12 mouse cellular contexts compared by ENCODE assay signal in genomic region chr11:90381113-90381512, GRCm38 (mm10). TPM values are rescaled to one million over a fixed set of nuclear protein-coding genes. Genes with fewer than 3 reads are reported as not detected.
DNase-seq lines count a peak whose midpoint lies in the region; ATAC-seq and TF ChIP-seq lines count a peak whose summit lies in the region.
"Had no signal": no experiment of that assay in that cellular context is flagged by ENCODE, and none has a peak within 500 bp of the region (broad histone marks: within the 10 kb centered on the region; RNA-seq: fewer than 3 reads in every experiment).

No protein-coding gene starts in this region.

- no peak for DNase-seq in heart, postnatal 0 days (ENCODE audit: low spot score)
- DNase-seq in lung, postnatal 0 days (ENCODE audit: low spot score), result no peak
- no peak for DNase-seq in lung, postnatal 14 days
- DNase-seq in retina, embryonic 14.5 days (ENCODE audit: low spot score), result peak; percentile 45
- DNase-seq in adrenal gland, adult 18-20 months (ENCODE audit: low spot score in 2 of 2), result no peak
- DNase-seq: liver, embryonic 13.5 days; right cerebral cortex, adult 18-20 months; thymus, postnatal 4 days had no signal

- no peaks in the 10 kb centered on the region for H3K36me3 ChIP-seq in heart, postnatal 0 days (replicated peaks; ENCODE audit: control insufficient read depth, insufficient read depth, low read length)
- no peaks in the 10 kb centered on the region for H3K36me3 ChIP-seq in heart, embryonic 12.5 days
- H3K36me3 ChIP-seq in lung, postnatal 0 days (ENCODE audit: insufficient read depth, low read length), result no peaks in the 10 kb centered on the region
- H3K36me3 ChIP-seq in forebrain, embryonic 16.5 days (ENCODE audit: control insufficient read depth, insufficient read depth), result no peaks in the 10 kb centered on the region
- H3K36me3 ChIP-seq: G1E; intestine, embryonic 15.5 days; liver, embryonic 13.5 days had no signal

- no peaks in the 10 kb centered on the region for H3K9me3 ChIP-seq in heart, postnatal 0 days (replicated peaks; ENCODE audit: control insufficient read depth, low read length)
- no peaks in the 10 kb centered on the region for H3K9me3 ChIP-seq in heart, embryonic 12.5 days (replicated peaks)
- H3K9me3 ChIP-seq in lung, postnatal 0 days (ENCODE audit: low read length), result no peaks in the 10 kb centered on the region
- H3K9me3 ChIP-seq in forebrain, embryonic 16.5 days (ENCODE audit: control insufficient read depth, low read length), result no peaks in the 10 kb centered on the region
- H3K9me3 ChIP-seq: G1E; intestine, embryonic 15.5 days; liver, embryonic 13.5 days had no signal

- no peak for TF ChIP-seq EP300 in heart, postnatal 0 days (IDR thresholded peaks at IDR 0.05; ENCODE audit: low read depth)
- TF ChIP-seq EP300 in lung, postnatal 0 days (IDR thresholded peaks at IDR 0.05), result no peak

- no peak overlapping the region for H3K9ac ChIP-seq in heart, postnatal 0 days (replicated peaks; ENCODE audit: low read depth, low read length)
- no peak overlapping the region for H3K9ac ChIP-seq in heart, embryonic 12.5 days
- H3K9ac ChIP-seq in lung, postnatal 0 days (replicated peaks; ENCODE audit: low read depth), result no peak overlapping the region
- no peak overlapping the region for H3K9ac ChIP-seq in forebrain, embryonic 16.5 days (replicated peaks; ENCODE audit: low read depth, low read length)
- H3K9ac ChIP-seq: intestine, embryonic 15.5 days; liver, embryonic 13.5 days had no signal

- H3K4me1 ChIP-seq in heart, postnatal 0 days (ENCODE audit: control insufficient read depth, insufficient read depth), result peaks cover 16% of the 10 kb centered on the region
- peaks cover 21% of the 10 kb centered on the region for H3K4me1 ChIP-seq in heart, embryonic 12.5 days (replicated peaks)
- H3K4me1 ChIP-seq in lung, postnatal 0 days (ENCODE audit: insufficient read depth, low read depth, low read length), result peaks cover 4% of the 10 kb centered on the region; the same call in 1 of the 2 replicates
- peaks cover 18% of the 10 kb centered on the region for H3K4me1 ChIP-seq in forebrain, embryonic 16.5 days (replicated peaks; ENCODE audit: control insufficient read depth, insufficient read depth, low read length)

- peak; percentile 52 for TF ChIP-seq CTCF in heart, postnatal 0 days (IDR thresholded peaks at IDR 0.05; ENCODE audit: low read depth)
- peak; percentile 61 for TF ChIP-seq CTCF in lung, postnatal 0 days (IDR thresholded peaks at IDR 0.05)

- H3K4me3 ChIP-seq in heart, postnatal 0 days (ENCODE audit: low read depth, low read length), result no peak overlapping the region
- H3K4me3 ChIP-seq in heart, embryonic 12.5 days, result no peak overlapping the region
- H3K4me3 ChIP-seq in lung, postnatal 0 days (ENCODE audit: low read depth, low read length), result no peak overlapping the region
- H3K4me3 ChIP-seq in forebrain, embryonic 16.5 days (replicated peaks; ENCODE audit: low read length), result no peak overlapping the region
- H3K4me3 ChIP-seq: intestine, embryonic 15.5 days; liver, embryonic 13.5 days had no signal

- peak overlapping the region; percentile 92 for H3K27ac ChIP-seq in heart, postnatal 0 days (ENCODE audit: low read depth)
- no peak overlapping the region for H3K27ac ChIP-seq in heart, embryonic 12.5 days (ENCODE audit: poor library complexity, severe bottlenecking)
- no peak overlapping the region for H3K27ac ChIP-seq in lung, postnatal 0 days (ENCODE audit: low read length)
- no peak overlapping the region for H3K27ac ChIP-seq in forebrain, embryonic 16.5 days (ENCODE audit: low read length)
- H3K27ac ChIP-seq: intestine, embryonic 15.5 days; liver, embryonic 13.5 days had no signal

- H3K27me3 ChIP-seq in heart, postnatal 0 days (ENCODE audit: control insufficient read depth, insufficient read depth, low read length), result no peaks in the 10 kb centered on the region
- 0 out of 2 replicates have a peak, but pooled peaks cover under 1% of the 10 kb centered on the region for H3K27me3 ChIP-seq in heart, embryonic 12.5 days (replicated peaks)
- H3K27me3 ChIP-seq in lung, postnatal 0 days (replicated peaks; ENCODE audit: insufficient read depth, low read length), result no peaks in the 10 kb centered on the region
- 0 out of 2 replicates have a peak, but pooled peaks cover 5% of the 10 kb centered on the region for H3K27me3 ChIP-seq in forebrain, embryonic 16.5 days (replicated peaks; ENCODE audit: control insufficient read depth, insufficient read depth, low read length)
- H3K27me3 ChIP-seq: intestine, embryonic 15.5 days; liver, embryonic 13.5 days had no signal

- peak; percentile 57; the same call in 1 of the 2 replicates for ATAC-seq in heart, postnatal 0 days (ENCODE audit: insufficient read depth, low read depth)
- no peak for ATAC-seq in heart, embryonic 12.5 days (ENCODE audit: insufficient number of reproducible peaks, low FRiP score)
- peak; percentile 37; the same call in 1 of the 2 replicates for ATAC-seq in lung, postnatal 0 days
- peak; percentile 27; the same call in 1 of the 2 replicates for ATAC-seq in forebrain, embryonic 16.5 days

- no peak overlapping the region for H3K4me2 ChIP-seq in heart, postnatal 0 days (ENCODE audit: low read depth, low read length)
- no peak overlapping the region for H3K4me2 ChIP-seq in heart, embryonic 12.5 days
- H3K4me2 ChIP-seq in lung, postnatal 0 days (replicated peaks; ENCODE audit: low read depth, low read length), result no peak overlapping the region
- H3K4me2 ChIP-seq in forebrain, embryonic 16.5 days (ENCODE audit: low read length), result no peak overlapping the region
- H3K4me2 ChIP-seq: intestine, embryonic 15.5 days; liver, embryonic 13.5 days had no signal

- WGBS in heart, postnatal 0 days, result 46% methylated on average over 5 of the region's 5 CpGs
- WGBS in heart, embryonic 12.5 days, result 52% methylated on average over 5 of the region's 5 CpGs
- 59% methylated on average over 5 of the region's 5 CpGs for WGBS in lung, postnatal 0 days
- WGBS in forebrain, embryonic 16.5 days, result 48% methylated on average over 5 of the region's 5 CpGs

RNA-seq across cellular contexts. Expression of gene Hlf, which starts 9.6 kb away (rescaled TPM):
- 5.4 and 7.6 TPM in 2 replicates for total RNA-seq in heart, postnatal 0 days (2014; rRNA removed; ENCODE audit: low replicate concordance)
- polyA plus RNA-seq in heart, postnatal 0 days (2015; fragmentation: Nextera tagmentation; extraction: Ambion mirVana), result 6.8 and 7.0 TPM in 2 replicates
- 2.7 and 3.7 TPM in 2 replicates for polyA plus RNA-seq in heart, embryonic 12.5 days (2016; fragmentation: Nextera tagmentation; extraction: Ambion mirVana)
- polyA plus RNA-seq in lung, postnatal 0 days (2015; fragmentation: Nextera tagmentation; extraction: Ambion mirVana), result 1.8 and 2.1 TPM in 2 replicates
- polyA plus RNA-seq in forebrain, embryonic 16.5 days (2015; fragmentation: Nextera tagmentation; extraction: Ambion mirVana), result 5.7 and 5.9 TPM in 2 replicates
- 10 to 100 TPM in 1 of 2 experiments, 1 to 10 TPM in 1; 8.9 to 14.8 TPM for total RNA-seq in adrenal gland, adult 18-20 months (2021)
- polyA plus RNA-seq: G1E had no signal
